Mouse (Mus musculus): ENCODE results near the gene Spen.

GRCm38 (mm10) chr4:141559131-141559897, 20.9 kb upstream of the Spen start:
- TF ChIP-seq CTCF (IDR thresholded peaks at IDR 0.05; ENCODE audit: low read depth): no peak
- peak; percentile 21; the same call in 1 of the 2 replicates for TF ChIP-seq EP300 (IDR thresholded peaks at IDR 0.05; ENCODE audit: low read depth)
